Mouse (Mus musculus): ENCODE measurements at regions not wholly inside any gene's neighbourhood (a gene's known extent, or its start where the extent isn't known, plus 50 kb on each side); places are given as distances from the start of the nearest gene placed in this dataset.
"Not testable (repeated sequence)": the region's sequence is repeated elsewhere in the genome, so short reads cannot be mapped to it uniquely, and the experiment has no call there.

GRCm38 (mm10) chr6:67954570-67954969 lies 419.0 kb upstream of the Tacstd2 start:
- ATAC-seq (ENCODE audit: extremely low read depth, insufficient number of reproducible peaks, low FRiP score, poor library complexity, severe bottlenecking); H3K9me3 ChIP-seq (replicated peaks); H3K4me1 ChIP-seq (ENCODE audit: insufficient read depth, low read depth, low read length); H3K36me3 ChIP-seq (replicated peaks); H3K27me3 ChIP-seq (ENCODE audit: insufficient read depth, low read length); DNase-seq (ENCODE audit: low spot score); H3K4me3 ChIP-seq (ENCODE audit: low read depth, low read length): not testable (repeated sequence)

DNA sequence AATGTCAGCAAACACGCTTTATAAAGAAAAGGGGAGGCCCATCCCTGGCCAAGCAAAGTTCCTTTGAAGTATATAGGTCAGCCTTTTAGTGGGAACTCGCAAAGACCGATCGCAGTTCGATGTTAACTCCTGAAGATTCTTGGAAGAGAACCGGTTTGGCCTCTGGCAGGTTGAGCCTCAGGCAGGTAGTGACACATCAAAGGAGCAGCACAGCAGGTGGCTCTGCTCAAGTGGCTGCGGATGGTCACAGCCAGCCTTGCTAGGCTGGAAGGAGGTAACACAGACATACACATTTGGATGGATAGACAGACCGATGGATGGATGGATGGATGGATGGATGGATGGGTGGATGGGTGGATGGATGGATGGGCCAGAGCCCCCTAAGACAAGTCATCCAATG lies 395.9 kb upstream of the Tacstd2 start:
- not testable (repeated sequence) for ATAC-seq (ENCODE audit: extremely low read depth, insufficient number of reproducible peaks, low FRiP score, poor library complexity, severe bottlenecking); H3K4me3 ChIP-seq (ENCODE audit: low read depth, low read length); DNase-seq (ENCODE audit: low spot score); H3K4me1 ChIP-seq (ENCODE audit: insufficient read depth, low read depth, low read length); H3K9me3 ChIP-seq (replicated peaks); H3K36me3 ChIP-seq (replicated peaks); H3K27me3 ChIP-seq (ENCODE audit: insufficient read depth, low read length)

DNA sequence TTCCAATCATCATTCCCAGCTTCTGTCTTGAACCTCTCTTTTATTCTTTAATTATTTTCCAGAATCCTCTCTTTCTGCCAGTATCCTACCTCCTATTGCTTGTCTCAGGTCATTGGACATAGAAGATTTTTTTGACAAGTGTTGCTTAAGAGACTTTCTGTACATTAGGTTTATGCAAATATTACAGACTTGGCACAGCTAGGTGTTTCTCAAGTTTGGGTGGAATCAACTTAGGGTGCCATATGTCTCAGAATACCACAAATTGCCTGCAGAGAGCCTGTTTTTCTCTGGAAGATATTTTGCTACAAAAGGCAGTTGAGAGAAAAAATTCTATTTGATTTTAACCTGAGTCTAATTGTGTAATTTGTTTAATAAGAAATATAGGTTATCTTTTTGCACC lies 386.9 kb upstream of the Tacstd2 start:
- H3K4me3 ChIP-seq (ENCODE audit: low read depth, low read length), result no peak overlapping the region
- no peaks in the 10 kb centered on the region for H3K9me3 ChIP-seq (replicated peaks)
- no peak for TF ChIP-seq CTCF (IDR thresholded peaks at IDR 0.05; ENCODE audit: low read depth, low read length)
- no peaks in the 10 kb centered on the region for H3K27me3 ChIP-seq (ENCODE audit: insufficient read depth, low read length)
- no peaks in the 10 kb centered on the region for H3K4me1 ChIP-seq (ENCODE audit: insufficient read depth, low read depth, low read length)
- no peaks in the 10 kb centered on the region for H3K36me3 ChIP-seq (replicated peaks)
- ATAC-seq (ENCODE audit: extremely low read depth, insufficient number of reproducible peaks, low FRiP score, poor library complexity, severe bottlenecking) (no peak), DNase-seq (ENCODE audit: low spot score) (no peak)

GRCm38 (mm10) chr6:67913903-67914302 lies 378.3 kb upstream of the Tacstd2 start:
- TF ChIP-seq POLR2AphosphoS5 (IDR thresholded peaks at IDR 0.05; ENCODE audit: insufficient replicate concordance, low read depth, low read length) (no peak), CTCF (IDR thresholded peaks at IDR 0.05; ENCODE audit: low read depth, low read length) (no peak), GATA1 (IDR thresholded peaks at IDR 0.05; ENCODE audit: borderline replicate concordance, low read length) (no peak), GATA2 (IDR thresholded peaks at IDR 0.05; ENCODE audit: borderline replicate concordance, low read depth, low read length) (no peak), TAL1 (conservative IDR thresholded peaks at IDR 0.05; ENCODE audit: low read depth, low read length) (no peak)
- Histone ChIP-seq H3K4me1 (ENCODE audit: insufficient read depth, low read depth, low read length) (no peaks in the 10 kb centered on the region), H3K27me3 (ENCODE audit: insufficient read depth, low read length) (no peaks in the 10 kb centered on the region), H3K9me3 (replicated peaks) (no peaks in the 10 kb centered on the region), H3K36me3 (replicated peaks) (no peaks in the 10 kb centered on the region), H3K4me3 (ENCODE audit: low read depth, low read length) (no peak overlapping the region)
- no peak for DNase-seq (ENCODE audit: low spot score)
- no peak for ATAC-seq (ENCODE audit: extremely low read depth, insufficient number of reproducible peaks, low FRiP score, poor library complexity, severe bottlenecking)

DNA sequence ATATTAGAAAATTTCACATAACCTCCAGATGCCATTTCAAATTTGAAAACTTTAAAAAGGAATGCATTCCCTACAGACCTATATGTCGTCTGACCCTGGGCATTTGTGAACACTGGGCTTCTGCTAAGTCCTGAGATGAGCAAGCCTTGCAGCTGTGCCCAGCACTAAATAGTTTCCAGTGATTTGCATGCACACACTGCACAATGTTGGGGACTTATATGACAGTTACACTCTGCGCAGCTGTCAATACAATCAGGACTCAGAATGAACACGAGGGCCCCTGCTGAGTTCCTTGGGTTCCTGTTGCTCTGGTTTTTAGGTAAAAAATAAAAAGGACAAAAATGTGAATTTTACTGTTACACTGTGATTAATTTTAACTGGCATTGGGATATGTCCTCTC lies 377.7 kb upstream of the Tacstd2 start:
- DNase-seq (ENCODE audit: low spot score), result no peak

GRCm38 (mm10) chr6:67896495-67896894 lies 360.9 kb upstream of the Tacstd2 start:
- no peak for DNase-seq (ENCODE audit: low spot score)
- ATAC-seq (ENCODE audit: extremely low read depth, insufficient number of reproducible peaks, low FRiP score, poor library complexity, severe bottlenecking), result no peak
- Histone ChIP-seq H3K36me3 (replicated peaks) (no peaks in the 10 kb centered on the region), H3K4me3 (ENCODE audit: low read depth, low read length) (no peak overlapping the region), H3K9me3 (replicated peaks) (no peaks in the 10 kb centered on the region), H3K27me3 (ENCODE audit: insufficient read depth, low read length) (no peaks in the 10 kb centered on the region), H3K4me1 (ENCODE audit: insufficient read depth, low read depth, low read length) (no peaks in the 10 kb centered on the region)
- TF ChIP-seq GATA2 (IDR thresholded peaks at IDR 0.05; ENCODE audit: borderline replicate concordance, low read depth, low read length) (no peak), GATA1 (IDR thresholded peaks at IDR 0.05; ENCODE audit: borderline replicate concordance, low read length) (no peak), POLR2AphosphoS5 (IDR thresholded peaks at IDR 0.05; ENCODE audit: insufficient replicate concordance, low read depth, low read length) (no peak), CTCF (IDR thresholded peaks at IDR 0.05; ENCODE audit: low read depth, low read length) (no peak), TAL1 (conservative IDR thresholded peaks at IDR 0.05; ENCODE audit: low read depth, low read length) (no peak)

More for the DNA sequence above, 377.7 kb upstream of the Tacstd2 start:
- H3K36me3 ChIP-seq (replicated peaks), result no peaks in the 10 kb centered on the region
- no peaks in the 10 kb centered on the region for H3K27me3 ChIP-seq (ENCODE audit: insufficient read depth, low read length)
- no peak overlapping the region for H3K4me3 ChIP-seq (ENCODE audit: low read depth, low read length)
- TF ChIP-seq CTCF (IDR thresholded peaks at IDR 0.05; ENCODE audit: low read depth, low read length) (no peak), POLR2AphosphoS5 (IDR thresholded peaks at IDR 0.05; ENCODE audit: insufficient replicate concordance, low read depth, low read length) (no peak), TAL1 (conservative IDR thresholded peaks at IDR 0.05; ENCODE audit: low read depth, low read length) (no peak), GATA2 (IDR thresholded peaks at IDR 0.05; ENCODE audit: borderline replicate concordance, low read depth, low read length) (no peak), GATA1 (IDR thresholded peaks at IDR 0.05; ENCODE audit: borderline replicate concordance, low read length) (no peak)
- no peaks in the 10 kb centered on the region for H3K4me1 ChIP-seq (ENCODE audit: insufficient read depth, low read depth, low read length)
- no peak for ATAC-seq (ENCODE audit: extremely low read depth, insufficient number of reproducible peaks, low FRiP score, poor library complexity, severe bottlenecking)
- no peaks in the 10 kb centered on the region for H3K9me3 ChIP-seq (replicated peaks)

- H3K4me1 ChIP-seq (ENCODE audit: insufficient read depth, low read depth, low read length), result no peaks in the 10 kb centered on the region
- TF ChIP-seq CTCF (IDR thresholded peaks at IDR 0.05; ENCODE audit: low read depth, low read length), result no peak
- no peak for TF ChIP-seq TAL1 (conservative IDR thresholded peaks at IDR 0.05; ENCODE audit: low read depth, low read length)
- TF ChIP-seq GATA2 (IDR thresholded peaks at IDR 0.05; ENCODE audit: borderline replicate concordance, low read depth, low read length), result no peak
- no peak for TF ChIP-seq POLR2AphosphoS5 (IDR thresholded peaks at IDR 0.05; ENCODE audit: insufficient replicate concordance, low read depth, low read length)
- no peak for TF ChIP-seq GATA1 (IDR thresholded peaks at IDR 0.05; ENCODE audit: borderline replicate concordance, low read length)
- ATAC-seq (ENCODE audit: extremely low read depth, insufficient number of reproducible peaks, low FRiP score, poor library complexity, severe bottlenecking), result no peak
- no peaks in the 10 kb centered on the region for H3K27me3 ChIP-seq (ENCODE audit: insufficient read depth, low read length)
- no peaks in the 10 kb centered on the region for H3K9me3 ChIP-seq (replicated peaks)
- DNase-seq (ENCODE audit: low spot score), result no peak
- H3K4me3 ChIP-seq (ENCODE audit: low read depth, low read length), result no peak overlapping the region
- no peaks in the 10 kb centered on the region for H3K36me3 ChIP-seq (replicated peaks)
These were observed 360.3 kb upstream of the Tacstd2 start for GRCm38 (mm10) chr6:67895858-67896257.

Data from G1E (cell line).